Mouse (Mus musculus): ENCODE data around the gene Spout1. TPM values are rescaled to one million over a fixed set of nuclear protein-coding genes. Genes with fewer than 3 reads are reported as not detected.
A peak's percentile ranks its signal among the peaks of the same experiment; 100 is the strongest.

Gene Spout1
- polyA plus RNA-seq (2015; fragmentation: Nextera tagmentation; extraction: Ambion mirVana): 80.6 and 81.9 TPM in 2 replicates

GRCm38 (mm10) chr2:30177700-30178675, at the start of gene Spout1:
Gene Spout1, minus strand, starts transcription at chr2:30178459.
- Histone ChIP-seq H3K9me3 (no peaks in the 10 kb centered on the region), H3K4me3 (peak within 1 kb of the TSS; percentile 86), H3K27me3 (no peaks in the 10 kb centered on the region; the same call in 1 of the 2 replicates), H3K4me2 (peak within 1 kb of the TSS; percentile 80), H3K4me1 (peaks cover 15% of the 10 kb centered on the region), H3K27ac (peak within 1 kb of the TSS; percentile 51; the same call in 1 of the 2 replicates), H3K9ac (peak within 1 kb of the TSS; percentile 90), H3K36me3 (peaks cover 43% of the 10 kb centered on the region)
- peak; percentile 98 for ATAC-seq (ENCODE audit: insufficient number of reproducible peaks, insufficient read depth, low FRiP score, low TSS enrichment, low read depth)
- 2% methylated on average over 54 of the region's 54 CpGs for WGBS

GRCm38 (mm10) chr2:30216293-30216692, 38.0 kb upstream of the Spout1 start:
- Histone ChIP-seq H3K4me2 (no peak overlapping the region), H3K9me3 (no peaks in the 10 kb centered on the region), H3K36me3 (no peaks in the 10 kb centered on the region), H3K4me3 (no peak overlapping the region), H3K27me3 (no peaks in the 10 kb centered on the region), H3K9ac (no peak overlapping the region), H3K27ac (no peak overlapping the region), H3K4me1 (no peaks in the 10 kb centered on the region)
- no peak for ATAC-seq (ENCODE audit: insufficient number of reproducible peaks, insufficient read depth, low FRiP score, low TSS enrichment, low read depth)
- WGBS: 89% methylated on average over 5 of the region's 5 CpGs

DNA sequence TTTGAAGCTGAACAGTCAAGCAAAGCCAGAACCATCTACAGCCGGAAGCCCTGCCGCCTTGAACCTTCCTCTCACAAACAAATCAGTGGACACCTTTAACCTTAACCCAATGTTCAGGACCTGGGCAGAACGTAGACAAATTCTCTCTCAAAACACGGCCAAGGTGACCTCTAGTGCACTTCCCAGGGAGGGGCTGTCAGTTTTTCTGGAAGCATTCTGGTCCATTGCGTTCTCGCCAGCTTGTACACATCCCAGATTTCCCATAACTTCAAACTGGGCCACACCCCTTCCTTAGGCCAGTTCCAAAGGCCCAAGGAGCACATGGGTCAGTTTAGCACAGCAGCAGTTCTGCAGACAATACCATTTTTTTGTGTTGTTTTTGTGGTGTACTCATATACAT, 37.2 kb upstream of the Spout1 start:
- Histone ChIP-seq H3K4me2 (no peak overlapping the region), H3K9ac (no peak overlapping the region), H3K36me3 (no peaks in the 10 kb centered on the region), H3K9me3 (no peaks in the 10 kb centered on the region), H3K4me1 (no peaks in the 10 kb centered on the region), H3K27me3 (no peaks in the 10 kb centered on the region), H3K4me3 (no peak overlapping the region), H3K27ac (no peak overlapping the region)
- WGBS: 82% methylated on average over 6 of the region's 6 CpGs
- ATAC-seq (ENCODE audit: insufficient number of reproducible peaks, insufficient read depth, low FRiP score, low TSS enrichment, low read depth): no peak

GRCm38 (mm10) chr2:30214745-30215144, 36.5 kb upstream of the Spout1 start:
- Histone ChIP-seq H3K9ac (no peak overlapping the region), H3K9me3 (no peaks in the 10 kb centered on the region), H3K36me3 (no peaks in the 10 kb centered on the region), H3K27ac (no peak overlapping the region), H3K4me3 (no peak overlapping the region), H3K4me1 (no peaks in the 10 kb centered on the region), H3K4me2 (no peak overlapping the region), H3K27me3 (no peaks in the 10 kb centered on the region)
- ATAC-seq (ENCODE audit: insufficient number of reproducible peaks, insufficient read depth, low FRiP score, low TSS enrichment, low read depth): no peak
- 86% methylated on average over 3 of the region's 3 CpGs for WGBS

DNA sequence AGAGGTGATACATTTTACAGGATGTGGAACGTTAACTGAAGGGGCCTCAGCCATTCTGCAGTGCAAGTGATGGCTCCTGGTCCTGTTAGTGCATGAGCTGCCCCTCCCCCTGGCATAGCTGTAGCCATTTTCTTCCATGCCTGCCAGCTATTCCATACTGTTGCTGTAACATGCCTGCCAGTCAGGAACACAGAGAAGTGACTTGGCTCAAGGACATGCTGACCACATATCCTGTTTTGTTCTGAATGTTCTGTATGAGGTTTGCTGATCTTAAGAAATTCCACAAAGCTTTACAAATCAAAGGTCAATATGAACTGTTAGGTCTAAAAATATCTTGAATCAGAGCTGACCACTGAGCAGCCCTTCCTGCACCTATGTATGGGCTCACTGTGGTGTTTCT, 34.7 kb upstream of the Spout1 start:
- Histone ChIP-seq H3K4me1 (no peaks in the 10 kb centered on the region), H3K4me3 (no peak overlapping the region), H3K4me2 (no peak overlapping the region), H3K27me3 (no peaks in the 10 kb centered on the region), H3K9ac (no peak overlapping the region), H3K27ac (no peak overlapping the region), H3K9me3 (no peaks in the 10 kb centered on the region), H3K36me3 (no peaks in the 10 kb centered on the region)
- no peak for ATAC-seq (ENCODE audit: insufficient number of reproducible peaks, insufficient read depth, low FRiP score, low TSS enrichment, low read depth)
- 76% methylated on average over 1 of the region's 1 CpGs for WGBS

- H3K36me3 ChIP-seq: no peaks in the 10 kb centered on the region
- H3K4me2 ChIP-seq: no peak overlapping the region
- no peak overlapping the region for H3K9ac ChIP-seq
- H3K4me1 ChIP-seq: no peaks in the 10 kb centered on the region
- 72% methylated on average over 4 of the region's 4 CpGs for WGBS
- H3K27me3 ChIP-seq: no peaks in the 10 kb centered on the region
- H3K9me3 ChIP-seq: no peaks in the 10 kb centered on the region
- no peak overlapping the region for H3K27ac ChIP-seq
- ATAC-seq (ENCODE audit: insufficient number of reproducible peaks, insufficient read depth, low FRiP score, low TSS enrichment, low read depth): no peak
- no peak overlapping the region for H3K4me3 ChIP-seq
Observed at GRCm38 (mm10) chr2:30212169-30212545, 33.9 kb upstream of the Spout1 start.

- no peak overlapping the region for H3K9ac ChIP-seq
- WGBS: 64% methylated on average over 6 of the region's 6 CpGs
- no peaks in the 10 kb centered on the region for H3K27me3 ChIP-seq
- no peaks in the 10 kb centered on the region for H3K36me3 ChIP-seq
- no peak overlapping the region for H3K27ac ChIP-seq
- H3K4me2 ChIP-seq: no peak overlapping the region
- H3K4me3 ChIP-seq: no peak overlapping the region
- H3K4me1 ChIP-seq: peaks cover 1% of the 10 kb centered on the region
- no peak for ATAC-seq (ENCODE audit: insufficient number of reproducible peaks, insufficient read depth, low FRiP score, low TSS enrichment, low read depth)
- no peaks in the 10 kb centered on the region for H3K9me3 ChIP-seq
Observed at GRCm38 (mm10) chr2:30211408-30212168, 33.3 kb upstream of the Spout1 start.

DNA sequence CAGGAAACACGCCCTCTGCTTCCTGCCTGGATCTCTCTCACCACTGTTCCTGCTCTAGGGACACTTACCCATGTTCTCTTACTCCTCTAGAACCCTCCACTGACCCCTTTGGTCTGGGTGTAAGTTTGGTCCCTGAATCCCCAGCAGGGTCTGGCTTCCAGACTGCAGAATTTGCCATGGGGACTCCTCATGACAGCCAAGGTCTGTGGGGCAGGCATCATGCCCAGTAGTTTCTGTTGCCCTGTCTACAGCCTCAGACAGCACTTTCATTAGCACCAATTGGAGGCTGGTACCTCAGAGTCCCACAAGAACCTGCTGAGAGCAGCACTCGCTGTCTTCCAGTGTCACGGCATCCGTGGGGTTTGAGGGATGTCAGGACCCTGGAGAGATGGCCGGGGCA, 29.6 kb upstream of the Spout1 start:
- Histone ChIP-seq H3K4me3 (no peak overlapping the region), H3K4me1 (peaks cover 14% of the 10 kb centered on the region), H3K27ac (no peak overlapping the region), H3K27me3 (no peaks in the 10 kb centered on the region), H3K36me3 (no peaks in the 10 kb centered on the region), H3K9ac (no peak overlapping the region), H3K9me3 (no peaks in the 10 kb centered on the region), H3K4me2 (no peak overlapping the region)
- ATAC-seq (ENCODE audit: insufficient number of reproducible peaks, insufficient read depth, low FRiP score, low TSS enrichment, low read depth): no peak
- 74% methylated on average over 5 of the region's 5 CpGs for whole genome bisulfite sequencing

DNA sequence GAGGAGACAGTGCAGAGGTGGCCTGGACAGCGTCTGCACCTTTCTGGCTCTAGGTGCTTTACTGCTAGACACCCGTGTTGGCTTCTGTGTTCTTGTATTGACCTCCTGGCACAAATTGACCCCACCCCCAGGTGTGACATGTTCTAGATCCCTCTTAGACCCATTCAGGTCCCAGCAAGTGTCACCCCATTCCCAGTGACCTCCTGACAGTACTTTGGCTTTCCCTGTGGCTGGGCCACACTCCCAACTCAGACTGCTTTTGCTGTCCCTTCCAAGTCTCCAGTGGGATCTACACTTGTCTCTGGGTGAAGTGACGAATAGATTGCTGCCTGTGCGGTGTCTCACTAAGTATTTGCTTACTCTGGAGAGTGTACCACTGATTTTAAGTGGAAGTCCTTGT, 29.1 kb upstream of the Spout1 start:
- no peak overlapping the region for H3K4me3 ChIP-seq
- no peak overlapping the region for H3K27ac ChIP-seq
- no peak for ATAC-seq (ENCODE audit: insufficient number of reproducible peaks, insufficient read depth, low FRiP score, low TSS enrichment, low read depth)
- WGBS: 76% methylated on average over 4 of the region's 4 CpGs
- H3K4me1 ChIP-seq: peaks cover 14% of the 10 kb centered on the region
- no peak overlapping the region for H3K9ac ChIP-seq
- no peak overlapping the region for H3K4me2 ChIP-seq
- H3K9me3 ChIP-seq: no peaks in the 10 kb centered on the region
- no peaks in the 10 kb centered on the region for H3K27me3 ChIP-seq
- no peaks in the 10 kb centered on the region for H3K36me3 ChIP-seq

- H3K36me3 ChIP-seq: no peaks in the 10 kb centered on the region
- WGBS: under 1% methylated on average over 44 of the region's 44 CpGs
- H3K4me2 ChIP-seq: peak within 1 kb of the TSS; percentile 89
- peak within 1 kb of the TSS; percentile 78 for H3K27ac ChIP-seq
- peak; percentile 88 for ATAC-seq (ENCODE audit: insufficient number of reproducible peaks, insufficient read depth, low FRiP score, low TSS enrichment, low read depth)
- peaks cover 14% of the 10 kb centered on the region for H3K4me1 ChIP-seq
- H3K4me3 ChIP-seq: peak within 1 kb of the TSS; percentile 63
- H3K27me3 ChIP-seq: no peaks in the 10 kb centered on the region
- H3K9ac ChIP-seq: peak within 1 kb of the TSS; percentile 71
- H3K9me3 ChIP-seq: no peaks in the 10 kb centered on the region
Observed at GRCm38 (mm10) chr2:30205629-30206357, 27.5 kb upstream of the Spout1 start, which contains the start of gene Kyat1. Gene Kyat1, minus strand, starts transcription at chr2:30205847.

DNA sequence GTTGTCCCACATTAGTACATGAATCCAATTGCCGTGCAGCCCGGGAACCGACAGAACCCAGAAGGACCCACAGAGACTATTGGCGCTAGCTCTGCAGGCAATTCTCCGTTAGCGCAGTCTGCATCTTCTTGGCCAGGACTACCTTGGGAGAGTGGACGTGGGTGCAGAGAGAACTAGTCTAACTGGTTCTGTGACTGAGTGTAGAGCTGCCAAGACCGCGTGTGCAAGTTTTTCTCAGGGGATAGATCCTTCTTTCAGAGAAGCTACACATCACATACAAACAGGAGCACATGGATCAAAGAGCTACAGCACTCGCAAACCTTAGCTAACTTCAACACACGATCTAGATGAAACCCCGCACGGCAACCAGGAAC, 27.0 kb upstream of the Spout1 start:
- 0 out of 2 replicates have a peak, but pooled peaks have one; percentile 28 for ATAC-seq (ENCODE audit: insufficient number of reproducible peaks, insufficient read depth, low FRiP score, low TSS enrichment, low read depth)

More for the DNA sequence above, 27.0 kb upstream of the Spout1 start:
- 2% methylated on average over 13 of the region's 13 CpGs for WGBS
- Histone ChIP-seq H3K4me1 (peaks cover 14% of the 10 kb centered on the region), H3K9me3 (no peaks in the 10 kb centered on the region), H3K27me3 (no peaks in the 10 kb centered on the region), H3K27ac (peak overlapping the region; percentile 78), H3K4me3 (peak overlapping the region; percentile 63), H3K4me2 (peak overlapping the region; percentile 89), H3K9ac (peak overlapping the region; percentile 71), H3K36me3 (no peaks in the 10 kb centered on the region)

Measured in embryonic facial prominence, embryonic 13.5 days (tissue).